Mouse (Mus musculus) bone marrow macrophage, adult 2 months (primary cell): ENCODE results near the gene 1700018G05Rik. TPM values are rescaled to one million over a fixed set of nuclear protein-coding genes. Genes with fewer than 3 reads are reported as not detected.
A peak's percentile ranks its signal among the peaks of the same experiment; 100 is the strongest.
"Not testable (repeated sequence)": the region's sequence is repeated elsewhere in the genome, so short reads cannot be mapped to it uniquely, and the experiment has no call there.

Source experiments
- H3K27ac ChIP-seq: 2 replicates; pipeline ENCODE4 v1.5.1; 2012; ENCODE audit warnings: low read depth, low read length; ENCODE audit not compliant: insufficient read depth
- H3K4me1 ChIP-seq: 2 replicates; pipeline ENCODE4 v1.6.1; 2012; ENCODE audit warnings: low read length; ENCODE audit not compliant: control insufficient read depth, insufficient read depth
- H3K4me3 ChIP-seq: 2 replicates; pipeline ENCODE4 v1.5.1; 2012; ENCODE audit warnings: mild to moderate bottlenecking, low read length, moderate library complexity; ENCODE audit not compliant: insufficient read depth
- CTCF ChIP-seq: IDR thresholded peaks from 2 replicates; pipeline ENCODE4 v1.5.1; 2012; ENCODE audit warnings: low read depth, mild to moderate bottlenecking, low read length, moderate library complexity
- POLR2A ChIP-seq: IDR thresholded peaks from 2 replicates; pipeline ENCODE4 v1.6.1; 2012; ENCODE audit warnings: mild to moderate bottlenecking, low read depth, low read length, borderline replicate concordance
- polyA plus RNA-seq: library from polyadenylated mRNA; stranded (reverse); fragments of >200 nt; gene quantifications from 2 replicates; pipeline ENCODE4 v1.2.4, GENCODE M21; 2012; ENCODE audit not compliant: missing spikeins, insufficient read depth, insufficient read length

The 1700018G05Rik gene
- polyA plus RNA-seq: not detected in 2 replicates

GRCm38 (mm10) chrX:102928072-102928471, at the start of gene 1700018G05Rik:
Gene 1700018G05Rik, plus strand, starts transcription at chrX:102928372.
- not testable (repeated sequence) for H3K27ac ChIP-seq, H3K4me3 ChIP-seq, H3K4me1 ChIP-seq

- not testable (repeated sequence) for H3K27ac ChIP-seq, H3K4me1 ChIP-seq, H3K4me3 ChIP-seq
Observed at GRCm38 (mm10) chrX:102908587-102908986, 19.6 kb upstream of the 1700018G05Rik start, which contains the start of the genes Dmrtc1a and 1700011M02Rik. Gene Dmrtc1a, minus strand, starts transcription at chrX:102908687. Gene 1700011M02Rik, plus strand, starts transcription at chrX:102908905.

GRCm38 (mm10) chrX:102914823-102915222, 13.3 kb upstream of the 1700018G05Rik start:
- not testable (repeated sequence) for H3K4me3 ChIP-seq, H3K27ac ChIP-seq, H3K4me1 ChIP-seq

GRCm38 (mm10) chrX:102926707-102927106, 1.5 kb upstream of the 1700018G05Rik start:
- not testable (repeated sequence) for H3K4me3 ChIP-seq, H3K4me1 ChIP-seq, H3K27ac ChIP-seq

GRCm38 (mm10) chrX:102932992-102933570, 4.9 kb downstream of the 1700018G05Rik start:
- TF ChIP-seq CTCF: no peak
- TF ChIP-seq POLR2A: no peak
- Histone ChIP-seq H3K4me3 (no peak overlapping the region), H3K4me1 (no peaks in the 10 kb centered on the region), H3K27ac (no peak overlapping the region)

GRCm38 (mm10) chrX:102933571-102934394, 5.6 kb downstream of the 1700018G05Rik start:
- TF ChIP-seq POLR2A (no peak), CTCF (no peak)
- Histone ChIP-seq H3K27ac (no peak overlapping the region), H3K4me3 (peak overlapping the region; percentile 44), H3K4me1 (no peaks in the 10 kb centered on the region)

- Histone ChIP-seq H3K4me3 (no peak overlapping the region), H3K27ac (no peak overlapping the region), H3K4me1 (no peaks in the 10 kb centered on the region)
- TF ChIP-seq POLR2A: no peak
- TF ChIP-seq CTCF: no peak
Observed at GRCm38 (mm10) chrX:102934395-102934764, 6.2 kb downstream of the 1700018G05Rik start.

- H3K4me1 ChIP-seq: no peaks in the 10 kb centered on the region
- no peak overlapping the region for H3K27ac ChIP-seq
- TF ChIP-seq CTCF (no peak), POLR2A (no peak)
- no peak overlapping the region for H3K4me3 ChIP-seq
Observed at GRCm38 (mm10) chrX:102936743-102937142, 8.6 kb downstream of the 1700018G05Rik start.

GRCm38 (mm10) chrX:102950136-102950535, 22.0 kb downstream of the 1700018G05Rik start:
- not testable (repeated sequence) for H3K4me1 ChIP-seq

GRCm38 (mm10) chrX:102958917-102959316, 30.7 kb downstream of the 1700018G05Rik start:
- TF ChIP-seq CTCF (no peak), POLR2A (no peak)
- Histone ChIP-seq H3K4me3 (no peak overlapping the region), H3K4me1 (no peaks in the 10 kb centered on the region), H3K27ac (no peak overlapping the region)

More at GRCm38 (mm10) chrX:102950136-102950535, 22.0 kb downstream of the 1700018G05Rik start:
- H3K27ac ChIP-seq, H3K4me3 ChIP-seq: not testable (repeated sequence)

GRCm38 (mm10) chrX:102960581-102960980, 32.4 kb downstream of the 1700018G05Rik start:
- no peak for TF ChIP-seq CTCF
- H3K27ac ChIP-seq: no peak overlapping the region
- H3K4me1 ChIP-seq: no peaks in the 10 kb centered on the region
- no peak overlapping the region for H3K4me3 ChIP-seq

Other genes with a start within 250 kb of the 1700018G05Rik start
- gene Gm3880, start 241.4 kb upstream of the 1700018G05Rik start, polyA plus RNA-seq: not detected in 2 replicates
- not detected in 2 replicates for gene Gm9112, start 220.7 kb upstream of the 1700018G05Rik start, polyA plus RNA-seq
- not detected in 2 replicates for gene Dmrtc1b, start 220.5 kb upstream of the 1700018G05Rik start, polyA plus RNA-seq
- not detected in 2 replicates for gene Dmrtc1c1, start 125.4 kb upstream of the 1700018G05Rik start, polyA plus RNA-seq
- gene Dmrtc1c2, start 73.8 kb upstream of the 1700018G05Rik start, polyA plus RNA-seq: not detected in 2 replicates
- not detected in 2 replicates for gene 1700031F05Rik, start 60.4 kb upstream of the 1700018G05Rik start, polyA plus RNA-seq
- not detected in 2 replicates for gene Dmrtc1a, start 19.7 kb upstream of the 1700018G05Rik start, polyA plus RNA-seq
- not detected in 2 replicates for gene 1700011M02Rik, start 19.5 kb upstream of the 1700018G05Rik start, polyA plus RNA-seq